Mouse (Mus musculus) midbrain, embryonic 15.5 days (tissue): ENCODE data around the gene Taar4. TPM values are rescaled to one million over a fixed set of nuclear protein-coding genes. Genes with fewer than 3 reads are reported as not detected.

Source experiments
- polyA plus RNA-seq: library from polyadenylated mRNA; unstranded; fragments of >200 nt; fragmentation: Nextera tagmentation; extraction: Ambion mirVana; gene quantifications from 2 replicates; pipeline ENCODE4 v1.2.1, GENCODE M21; 2015

Taar4 gene
- polyA plus RNA-seq, 1 experiment from 2014 or later = not detected

Other genes starting within 250 kb of the Taar4 start
- 84.7 and 98.7 TPM in 2 replicates for gene Rps12, start 173.2 kb upstream of the Taar4 start, polyA plus RNA-seq
- gene Slc18b1, start 163.5 kb upstream of the Taar4 start, polyA plus RNA-seq = 15.4 and 16.6 TPM in 2 replicates
- 0.09 TPM in 1 of 2 replicates, not detected in the other for gene Vnn3, start 109.0 kb upstream of the Taar4 start, polyA plus RNA-seq
- 0.31 and 0.68 TPM in 2 replicates for gene Vnn1, start 65.8 kb upstream of the Taar4 start, polyA plus RNA-seq
- gene Taar1, start 40.1 kb upstream of the Taar4 start, polyA plus RNA-seq = not detected in 2 replicates
- gene Taar2, start 21.9 kb upstream of the Taar4 start, polyA plus RNA-seq = 0.17 TPM in 2 replicates
- not detected in 2 replicates for gene Taar3, start 10.9 kb upstream of the Taar4 start, polyA plus RNA-seq
- gene Taar5, start 10.2 kb downstream of the Taar4 start, polyA plus RNA-seq = not detected in 2 replicates
- gene Taar6, start 25.2 kb downstream of the Taar4 start, polyA plus RNA-seq = not detected in 2 replicates
- not detected in 2 replicates for gene Taar7a, start 33.0 kb downstream of the Taar4 start, polyA plus RNA-seq
- gene Taar7b, start 39.4 kb downstream of the Taar4 start, polyA plus RNA-seq = not detected in 2 replicates
- gene Taar7d, start 66.7 kb downstream of the Taar4 start, polyA plus RNA-seq = not detected in 2 replicates
- not detected in 2 replicates for gene Taar7e, start 77.1 kb downstream of the Taar4 start, polyA plus RNA-seq
- gene Taar7f, start 89.0 kb downstream of the Taar4 start, polyA plus RNA-seq = not detected in 2 replicates
- gene Taar8a, start 116.0 kb downstream of the Taar4 start, polyA plus RNA-seq = not detected in 2 replicates
- gene Taar8b, start 131.8 kb downstream of the Taar4 start, polyA plus RNA-seq = not detected in 2 replicates
- gene Taar8c, start 141.4 kb downstream of the Taar4 start, polyA plus RNA-seq = not detected in 2 replicates
- gene Taar9, start 149.0 kb downstream of the Taar4 start, polyA plus RNA-seq = not detected in 2 replicates
- gene Stx7, start 188.8 kb downstream of the Taar4 start, polyA plus RNA-seq = 321 and 340 TPM in 2 replicates